Mouse (Mus musculus): ENCODE measurements at regions not wholly inside any gene's neighbourhood (a gene's known extent, or its start where the extent isn't known, plus 50 kb on each side); places are given as distances from the start of the nearest gene placed in this dataset.

GRCm38 (mm10) chr1:152258258-152258657 is 128.2 kb downstream of the Tsen15 start:
- H3K9ac ChIP-seq (ENCODE audit: low read length) = no peak overlapping the region
- H3K27me3 ChIP-seq (replicated peaks; ENCODE audit: control insufficient read depth, insufficient read depth, low read length) = no peaks in the 10 kb centered on the region
- H3K4me2 ChIP-seq (ENCODE audit: low read length) = no peak overlapping the region
- ATAC-seq = no peak
- H3K27ac ChIP-seq (ENCODE audit: low read depth, low read length) = no peak overlapping the region
- WGBS = 82% methylated on average over 12 of the region's 12 CpGs
- no peak for DNase-seq (ENCODE audit: low spot score)
- no peaks in the 10 kb centered on the region for H3K4me1 ChIP-seq (ENCODE audit: control insufficient read depth, insufficient read depth, low read length)
- 0 out of 2 replicates have a peak, but pooled peaks cover 2% of the 10 kb centered on the region for H3K9me3 ChIP-seq (replicated peaks; ENCODE audit: control insufficient read depth, low read length)
- H3K36me3 ChIP-seq (ENCODE audit: control insufficient read depth, insufficient read depth, low read length) = no peaks in the 10 kb centered on the region
- no peak overlapping the region for H3K4me3 ChIP-seq (ENCODE audit: low read depth, low read length)

GRCm38 (mm10) chr1:152253906-152254305 is 132.6 kb downstream of the Tsen15 start:
- Histone ChIP-seq H3K36me3 (ENCODE audit: control insufficient read depth, insufficient read depth, low read length) (no peaks in the 10 kb centered on the region), H3K9me3 (replicated peaks; ENCODE audit: control insufficient read depth, low read length) (0 out of 2 replicates have a peak, but pooled peaks cover 2% of the 10 kb centered on the region), H3K9ac (ENCODE audit: low read length) (no peak overlapping the region), H3K4me1 (ENCODE audit: control insufficient read depth, insufficient read depth, low read length) (no peaks in the 10 kb centered on the region), H3K27ac (ENCODE audit: low read depth, low read length) (no peak overlapping the region), H3K4me3 (ENCODE audit: low read depth, low read length) (no peak overlapping the region), H3K27me3 (replicated peaks; ENCODE audit: control insufficient read depth, insufficient read depth, low read length) (no peaks in the 10 kb centered on the region), H3K4me2 (ENCODE audit: low read length) (no peak overlapping the region)
- ATAC-seq = no peak
- no peak for DNase-seq (ENCODE audit: low spot score)
- 88% methylated on average over 4 of the region's 4 CpGs for WGBS

- H3K4me1 ChIP-seq (ENCODE audit: control insufficient read depth, insufficient read depth, low read length) = no peaks in the 10 kb centered on the region
- DNase-seq (ENCODE audit: low spot score) (no peak), ATAC-seq (no peak)
- no peak overlapping the region for H3K27ac ChIP-seq (ENCODE audit: low read depth, low read length)
- no peak overlapping the region for H3K4me3 ChIP-seq (ENCODE audit: low read depth, low read length)
- WGBS = 75% methylated on average over 4 of the region's 4 CpGs
- 0 out of 2 replicates have a peak, but pooled peaks cover 2% of the 10 kb centered on the region for H3K9me3 ChIP-seq (replicated peaks; ENCODE audit: control insufficient read depth, low read length)
- no peaks in the 10 kb centered on the region for H3K27me3 ChIP-seq (replicated peaks; ENCODE audit: control insufficient read depth, insufficient read depth, low read length)
- no peak overlapping the region for H3K9ac ChIP-seq (ENCODE audit: low read length)
- no peaks in the 10 kb centered on the region for H3K36me3 ChIP-seq (ENCODE audit: control insufficient read depth, insufficient read depth, low read length)
- no peak overlapping the region for H3K4me2 ChIP-seq (ENCODE audit: low read length)
Observed at GRCm38 (mm10) chr1:152253486-152253885, 133.0 kb downstream of the Tsen15 start.

GRCm38 (mm10) chr1:152252658-152253267 is 133.7 kb downstream of the Tsen15 start:
- Histone ChIP-seq H3K9ac (ENCODE audit: low read length) (no peak overlapping the region), H3K4me1 (ENCODE audit: control insufficient read depth, insufficient read depth, low read length) (no peaks in the 10 kb centered on the region), H3K27ac (ENCODE audit: low read depth, low read length) (no peak overlapping the region), H3K36me3 (ENCODE audit: control insufficient read depth, insufficient read depth, low read length) (no peaks in the 10 kb centered on the region), H3K27me3 (replicated peaks; ENCODE audit: control insufficient read depth, insufficient read depth, low read length) (no peaks in the 10 kb centered on the region), H3K9me3 (replicated peaks; ENCODE audit: control insufficient read depth, low read length) (0 out of 2 replicates have a peak, but pooled peaks cover 2% of the 10 kb centered on the region), H3K4me3 (ENCODE audit: low read depth, low read length) (no peak overlapping the region), H3K4me2 (ENCODE audit: low read length) (no peak overlapping the region)
- ATAC-seq (no peak), DNase-seq (ENCODE audit: low spot score) (no peak)
- 68% methylated on average over 9 of the region's 9 CpGs for WGBS

- Histone ChIP-seq H3K4me1 (ENCODE audit: control insufficient read depth, insufficient read depth, low read length) (no peaks in the 10 kb centered on the region), H3K27ac (ENCODE audit: low read depth, low read length) (no peak overlapping the region), H3K9me3 (replicated peaks; ENCODE audit: control insufficient read depth, low read length) (no peaks in the 10 kb centered on the region), H3K4me3 (ENCODE audit: low read depth, low read length) (no peak overlapping the region), H3K27me3 (replicated peaks; ENCODE audit: control insufficient read depth, insufficient read depth, low read length) (no peaks in the 10 kb centered on the region), H3K36me3 (ENCODE audit: control insufficient read depth, insufficient read depth, low read length) (no peaks in the 10 kb centered on the region), H3K4me2 (ENCODE audit: low read length) (no peak overlapping the region), H3K9ac (ENCODE audit: low read length) (no peak overlapping the region)
- no peak for DNase-seq (ENCODE audit: low spot score)
- 94% methylated on average over 9 of the region's 9 CpGs for WGBS
- ATAC-seq = no peak
Observed at GRCm38 (mm10) chr1:152241026-152241425, 145.5 kb downstream of the Tsen15 start.

- 77% methylated on average over 6 of the region's 6 CpGs for WGBS
- no peaks in the 10 kb centered on the region for H3K36me3 ChIP-seq (ENCODE audit: control insufficient read depth, insufficient read depth, low read length)
- DNase-seq (ENCODE audit: low spot score) (no peak), ATAC-seq (no peak)
- no peak overlapping the region for H3K9ac ChIP-seq (ENCODE audit: low read length)
- H3K9me3 ChIP-seq (replicated peaks; ENCODE audit: control insufficient read depth, low read length) = no peaks in the 10 kb centered on the region
- H3K27me3 ChIP-seq (replicated peaks; ENCODE audit: control insufficient read depth, insufficient read depth, low read length) = no peaks in the 10 kb centered on the region
- no peaks in the 10 kb centered on the region for H3K4me1 ChIP-seq (ENCODE audit: control insufficient read depth, insufficient read depth, low read length)
- no peak overlapping the region for H3K4me3 ChIP-seq (ENCODE audit: low read depth, low read length)
- no peak overlapping the region for H3K4me2 ChIP-seq (ENCODE audit: low read length)
- H3K27ac ChIP-seq (ENCODE audit: low read depth, low read length) = no peak overlapping the region
Observed at GRCm38 (mm10) chr1:152239376-152239775, 147.1 kb downstream of the Tsen15 start.

GRCm38 (mm10) chr1:152235212-152235792 is 145.4 kb upstream of the 1700025G04Rik start:
- no peak overlapping the region for H3K4me2 ChIP-seq (ENCODE audit: low read length)
- WGBS = 83% methylated on average over 4 of the region's 4 CpGs
- H3K36me3 ChIP-seq (ENCODE audit: control insufficient read depth, insufficient read depth, low read length) = no peaks in the 10 kb centered on the region
- no peak overlapping the region for H3K9ac ChIP-seq (ENCODE audit: low read length)
- no peaks in the 10 kb centered on the region for H3K9me3 ChIP-seq (replicated peaks; ENCODE audit: control insufficient read depth, low read length)
- DNase-seq (ENCODE audit: low spot score) (no peak), ATAC-seq (no peak)
- H3K4me1 ChIP-seq (ENCODE audit: control insufficient read depth, insufficient read depth, low read length) = no peaks in the 10 kb centered on the region
- no peaks in the 10 kb centered on the region for H3K27me3 ChIP-seq (replicated peaks; ENCODE audit: control insufficient read depth, insufficient read depth, low read length)
- H3K27ac ChIP-seq (ENCODE audit: low read depth, low read length) = no peak overlapping the region
- H3K4me3 ChIP-seq (ENCODE audit: low read depth, low read length) = no peak overlapping the region

GRCm38 (mm10) chr1:152234716-152235115 is 144.8 kb upstream of the 1700025G04Rik start:
- ATAC-seq (no peak), DNase-seq (ENCODE audit: low spot score) (no peak)
- Histone ChIP-seq H3K9me3 (replicated peaks; ENCODE audit: control insufficient read depth, low read length) (no peaks in the 10 kb centered on the region), H3K36me3 (ENCODE audit: control insufficient read depth, insufficient read depth, low read length) (no peaks in the 10 kb centered on the region), H3K27ac (ENCODE audit: low read depth, low read length) (no peak overlapping the region), H3K4me3 (ENCODE audit: low read depth, low read length) (no peak overlapping the region), H3K4me2 (ENCODE audit: low read length) (no peak overlapping the region), H3K27me3 (replicated peaks; ENCODE audit: control insufficient read depth, insufficient read depth, low read length) (no peaks in the 10 kb centered on the region), H3K4me1 (ENCODE audit: control insufficient read depth, insufficient read depth, low read length) (no peaks in the 10 kb centered on the region), H3K9ac (ENCODE audit: low read length) (no peak overlapping the region)
- WGBS = 98% methylated on average over 2 of the region's 2 CpGs

- H3K4me2 ChIP-seq (ENCODE audit: low read length) = no peak overlapping the region
- no peak for DNase-seq (ENCODE audit: low spot score)
- WGBS = 80% methylated on average over 11 of the region's 11 CpGs
Observed at GRCm38 (mm10) chr1:152231717-152232202, 141.8 kb upstream of the 1700025G04Rik start.

More at GRCm38 (mm10) chr1:152231717-152232202, 141.8 kb upstream of the 1700025G04Rik start:
- Histone ChIP-seq H3K27ac (ENCODE audit: low read depth, low read length) (no peak overlapping the region), H3K36me3 (ENCODE audit: control insufficient read depth, insufficient read depth, low read length) (no peaks in the 10 kb centered on the region), H3K27me3 (replicated peaks; ENCODE audit: control insufficient read depth, insufficient read depth, low read length) (no peaks in the 10 kb centered on the region), H3K4me3 (ENCODE audit: low read depth, low read length) (no peak overlapping the region), H3K9me3 (replicated peaks; ENCODE audit: control insufficient read depth, low read length) (no peaks in the 10 kb centered on the region), H3K4me1 (ENCODE audit: control insufficient read depth, insufficient read depth, low read length) (no peaks in the 10 kb centered on the region), H3K9ac (ENCODE audit: low read length) (no peak overlapping the region)
- no peak for ATAC-seq
